Mouse (Mus musculus) heart, embryonic 13.5 days (tissue): ENCODE measurements around the gene Pde1b. TPM values are rescaled to one million over a fixed set of nuclear protein-coding genes. Genes with fewer than 3 reads are reported as not detected.

Experiments used
- ATAC-seq: fragments of 200-750 bp; cut with Nextera tagmentation; 2 replicates; pipeline ENCODE4 v1.8.0; 2017; ENCODE audit warnings: moderate TSS enrichment; ENCODE audit not compliant: insufficient number of reproducible peaks, low FRiP score, low TSS enrichment; ENCODE audit errors: extremely low read depth
- H3K27ac ChIP-seq: fragments of 300-500 bp; sonication (generic); replicated peaks from 2 replicates; pipeline ENCODE4 v1.5.1; 2015; ENCODE audit warnings: moderate library complexity, mild to moderate bottlenecking, inconsistent platforms
- H3K27me3 ChIP-seq: fragments of 300-500 bp; sonication (generic); replicated peaks from 2 replicates; pipeline ENCODE4 v1.6.1; 2015; ENCODE audit warnings: mild to moderate bottlenecking, inconsistent platforms
- H3K36me3 ChIP-seq: fragments of 300-500 bp; sonication (generic); 2 replicates; pipeline ENCODE4 v1.6.1; 2015; ENCODE audit warnings: mild to moderate bottlenecking, inconsistent platforms
- H3K4me1 ChIP-seq: fragments of 300-500 bp; sonication (generic); 2 replicates; pipeline ENCODE4 v1.6.1; 2015; ENCODE audit warnings: inconsistent platforms
- H3K4me2 ChIP-seq: fragments of 300-500 bp; sonication (generic); 2 replicates; pipeline ENCODE4 v1.6.1; 2015; ENCODE audit warnings: inconsistent platforms, mild to moderate bottlenecking, moderate library complexity
- H3K4me3 ChIP-seq: fragments of 300-500 bp; sonication (generic); 2 replicates; pipeline ENCODE4 v1.5.1; 2015; ENCODE audit warnings: moderate library complexity, mild to moderate bottlenecking, inconsistent platforms
- H3K9ac ChIP-seq: fragments of 300-500 bp; sonication (generic); 2 replicates; pipeline ENCODE4 v1.6.1; 2015; ENCODE audit warnings: inconsistent platforms, mild to moderate bottlenecking, moderate library complexity
- H3K9me3 ChIP-seq: fragments of 300-500 bp; sonication (generic); 2 replicates; pipeline ENCODE4 v1.6.1; 2016; ENCODE audit warnings: inconsistent platforms
- polyA plus RNA-seq: library from polyadenylated mRNA; unstranded; fragments of >200 nt; fragmentation: Nextera tagmentation; extraction: Ambion mirVana; gene quantifications from 2 replicates; pipeline ENCODE4 v1.2.1, GENCODE M21; 2015

Pde1b gene
- polyA plus RNA-seq, 1 experiment from 2014 or later = 2.7 TPM

- no peak for ATAC-seq
- no peak within 1 kb of the TSS for H3K4me2 ChIP-seq
Observed at GRCm38 (mm10) chr15:103564981-103565380, 62.1 kb downstream of the Pde1b start, which contains the start of gene Glycam1. TSS of gene Glycam1 (minus strand) at chr15:103565081.

More at GRCm38 (mm10) chr15:103564981-103565380, 62.1 kb downstream of the Pde1b start, which contains the start of gene Glycam1:
- Histone ChIP-seq H3K4me3 (no peak within 1 kb of the TSS), H3K27ac (no peak within 1 kb of the TSS), H3K4me1 (no peaks in the 10 kb centered on the region), H3K9ac (no peak within 1 kb of the TSS), H3K36me3 (no peaks in the 10 kb centered on the region), H3K27me3 (no peaks in the 10 kb centered on the region), H3K9me3 (no peaks in the 10 kb centered on the region)

Other genes starting within 250 kb of the Pde1b start
- 7.2 and 8.2 TPM in 2 replicates for gene Nfe2, start 244.6 kb upstream of the Pde1b start, polyA plus RNA-seq
- 163 and 178 TPM in 2 replicates for gene Copz1, start 230.3 kb upstream of the Pde1b start, polyA plus RNA-seq
- 0.28 and 0.36 TPM in 2 replicates for gene Gpr84, start 192.4 kb upstream of the Pde1b start, polyA plus RNA-seq
- gene Zfp385a, start 162.9 kb upstream of the Pde1b start, polyA plus RNA-seq = 8.3 and 8.9 TPM in 2 replicates
- gene Itga5, start 136.3 kb upstream of the Pde1b start, polyA plus RNA-seq = 76.4 and 78.0 TPM in 2 replicates
- 41.5 and 52.4 TPM in 2 replicates for gene Gtsf1, start 72.6 kb upstream of the Pde1b start, polyA plus RNA-seq
- not detected in 2 replicates for gene Gtsf2, start 54.6 kb upstream of the Pde1b start, polyA plus RNA-seq
- 1.9 and 2.0 TPM in 2 replicates for gene Nckap1l, start 49.2 kb upstream of the Pde1b start, polyA plus RNA-seq
- gene Ppp1r1a, start 35.0 kb downstream of the Pde1b start, polyA plus RNA-seq = 77.8 and 86.8 TPM in 2 replicates
- gene Glycam1, start 62.0 kb downstream of the Pde1b start, polyA plus RNA-seq = not detected in 2 replicates